Mouse (Mus musculus) telencephalon, adult 2 months (tissue): Measurements from ENCODE around the gene Nat9.

Experiments used
- DNase-seq: peaks from one replicate; pipeline ENCODE4 v3.0.0-alpha.2; 2011; ENCODE audit warnings: low read depth, low spot score

Nat9 gene

DNA sequence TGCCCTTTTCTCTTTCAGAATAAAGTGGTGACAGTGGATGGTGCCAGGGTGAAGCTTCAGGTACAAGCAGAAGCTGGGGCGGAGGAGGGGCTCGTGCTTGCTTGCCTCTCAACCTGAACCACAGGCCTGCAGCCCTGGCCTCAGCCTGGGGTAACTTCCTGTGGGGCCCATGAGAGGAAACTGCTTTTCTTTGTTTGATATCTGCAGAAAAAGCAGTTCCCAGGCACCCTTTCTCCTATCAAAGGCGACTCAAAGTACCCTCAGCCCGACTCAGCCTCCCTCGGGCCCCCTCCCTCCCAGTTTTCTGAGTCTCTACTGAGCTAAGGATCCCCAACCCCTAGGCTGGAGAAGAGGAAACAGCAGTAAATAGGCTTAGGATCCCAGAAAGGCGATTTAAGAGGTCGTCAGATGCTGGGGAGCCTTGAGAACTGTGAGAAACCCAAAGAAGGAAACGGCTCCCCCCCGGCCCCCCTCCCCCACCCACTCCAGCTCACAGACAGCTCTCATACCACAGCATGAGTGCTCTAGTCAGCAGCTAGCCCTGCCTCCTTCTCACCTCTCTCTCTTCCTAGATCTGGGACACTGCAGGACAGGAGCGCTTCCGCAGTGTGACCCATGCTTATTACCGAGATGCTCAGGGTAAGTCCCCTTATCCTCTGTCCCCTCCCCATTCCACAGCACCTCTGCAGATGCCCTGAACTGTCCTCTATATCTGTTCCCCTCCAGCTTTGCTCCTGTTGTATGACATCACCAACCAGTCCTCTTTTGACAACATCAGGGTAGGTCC is 29.5 kb downstream of the Nat9 start:
- DNase-seq = no peak

GRCm38 (mm10) chr11:115155053-115155634 is 32.5 kb downstream of the Nat9 start:
- no peak for DNase-seq

GRCm38 (mm10) chr11:115153699-115154292 is 33.9 kb downstream of the Nat9 start:
- DNase-seq = no peak

DNA sequence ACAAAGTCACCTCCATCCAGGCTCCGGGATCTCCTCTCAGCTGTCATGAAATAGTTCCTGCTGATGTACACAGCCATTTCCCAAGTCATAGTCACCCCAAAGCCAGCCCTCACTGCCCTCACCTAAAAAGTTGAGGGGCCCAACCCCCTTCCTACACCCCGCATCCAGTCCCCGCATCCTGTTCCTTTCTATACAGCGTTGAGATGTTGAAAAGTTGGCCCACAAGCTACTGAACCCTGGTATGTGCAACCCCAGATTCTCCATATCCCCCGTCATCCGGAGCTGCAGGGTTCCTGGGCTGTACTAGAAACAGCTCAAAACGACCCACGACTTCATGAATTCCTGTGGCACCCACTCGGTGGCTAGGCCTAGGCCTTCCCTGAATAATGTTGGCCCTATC is 34.6 kb downstream of the Nat9 start:
- no peak for DNase-seq

DNA sequence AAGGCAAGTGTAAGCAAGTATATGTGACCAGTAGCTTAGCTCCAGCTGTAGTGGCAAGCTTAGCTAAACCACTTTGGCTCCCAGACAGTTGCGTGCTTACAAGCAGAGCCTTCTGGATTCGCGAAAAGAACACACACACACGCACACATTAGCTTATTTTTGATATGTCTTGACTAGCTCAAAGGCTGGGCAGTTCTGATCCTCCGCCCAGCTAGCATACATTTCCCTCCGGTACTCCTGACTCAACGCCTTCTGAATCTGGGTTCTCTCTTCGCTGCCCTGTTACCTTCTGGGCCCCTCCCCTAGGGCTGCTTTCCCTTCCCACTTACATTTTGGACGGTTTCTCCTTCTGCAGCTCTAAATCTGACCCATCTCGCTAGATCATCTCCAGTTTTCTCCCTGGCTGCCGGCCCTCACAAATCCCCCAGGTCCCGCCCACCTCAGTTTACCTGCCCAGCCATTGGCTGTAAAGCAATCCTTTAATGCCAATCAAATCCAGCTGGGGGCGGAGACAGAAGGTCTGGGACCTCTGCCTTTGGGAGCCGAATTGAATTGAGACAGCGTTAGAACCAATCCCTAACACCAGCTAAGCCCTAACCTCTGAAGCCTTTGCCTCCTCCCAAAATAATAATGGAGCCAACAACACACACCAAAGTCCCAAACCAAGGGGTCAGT is 35.8 kb downstream of the Nat9 start:
- no peak for DNase-seq

DNA sequence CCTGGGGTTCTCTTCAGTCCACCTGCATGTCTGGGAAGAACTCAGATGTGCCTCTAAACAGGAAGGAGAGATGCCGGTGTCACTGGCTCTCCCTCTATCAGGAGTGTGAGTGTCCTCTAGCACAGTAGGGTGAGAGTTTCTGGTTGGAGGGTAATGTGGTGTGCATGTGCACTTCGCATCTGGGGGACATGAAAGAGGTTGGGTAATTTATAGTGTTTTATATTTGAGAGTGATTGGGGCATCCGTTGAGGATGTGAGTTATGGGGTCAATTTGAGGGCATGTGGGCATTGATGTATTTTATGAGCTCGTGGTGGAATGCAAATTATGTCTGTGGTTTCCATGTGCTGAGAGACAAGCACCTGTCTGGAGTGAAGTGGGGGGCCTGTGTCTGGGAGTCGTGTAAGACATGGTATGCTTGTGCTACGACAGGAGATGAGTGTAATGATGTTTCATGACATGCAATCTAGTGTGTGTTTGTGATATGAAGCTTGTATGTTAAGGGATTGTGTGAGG is 36.9 kb downstream of the Nat9 start:
- no peak for DNase-seq

GRCm38 (mm10) chr11:115147813-115148212 is 39.8 kb downstream of the Nat9 start:
- DNase-seq = no peak

DNA sequence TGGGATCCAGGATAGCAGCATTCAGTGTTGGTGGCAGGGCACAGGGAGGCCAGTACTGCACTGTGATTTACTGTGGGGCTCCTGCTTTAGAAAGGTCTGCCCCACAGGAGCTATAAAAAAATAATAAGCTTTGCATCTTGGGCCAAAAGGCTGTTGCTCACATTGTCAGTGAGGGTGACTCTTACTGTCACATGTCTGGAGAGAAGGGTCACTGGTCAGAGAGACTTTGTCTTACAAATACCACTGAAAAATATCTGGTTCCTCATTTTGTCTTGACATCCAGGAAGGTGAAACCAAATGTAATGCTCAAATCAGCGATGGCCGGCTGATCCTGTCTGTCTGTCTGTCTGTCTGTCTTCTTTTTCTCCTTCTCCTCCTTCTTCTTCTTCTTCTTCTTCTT is 45.7 kb downstream of the Nat9 start:
- no peak for DNase-seq

DNA sequence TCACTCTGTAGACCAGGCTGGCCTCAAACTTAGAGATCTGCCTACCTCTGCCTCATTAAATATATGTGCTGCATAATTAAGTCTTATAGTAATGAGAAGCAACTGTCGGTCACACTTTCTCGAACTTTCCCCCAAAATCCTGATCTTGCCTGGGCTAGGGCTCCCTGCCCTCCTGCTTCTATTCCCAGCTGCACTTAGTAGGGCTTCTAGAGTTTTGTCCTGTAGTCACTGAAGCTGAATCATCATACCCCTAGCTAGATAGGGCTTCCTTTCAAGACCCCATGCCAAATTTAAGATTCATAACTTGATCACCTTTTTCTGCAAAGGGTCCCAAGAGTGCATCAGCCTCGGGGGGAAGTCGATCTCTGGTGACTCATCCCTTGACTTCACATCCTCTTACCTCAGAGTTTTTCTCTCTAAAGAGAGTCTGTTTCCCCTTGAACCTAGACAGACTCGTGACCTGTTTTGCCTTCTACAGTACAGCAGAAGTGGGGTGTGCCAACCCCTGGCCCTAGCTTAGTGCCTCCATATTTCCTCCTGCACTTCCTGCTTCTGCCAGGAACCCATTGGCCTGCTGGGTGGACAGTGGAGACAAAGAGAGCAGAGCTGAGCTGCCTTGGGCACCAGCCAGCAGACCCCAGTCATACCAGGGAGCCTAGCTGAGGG is 48.9 kb downstream of the Nat9 start:
- DNase-seq = no peak

DNA sequence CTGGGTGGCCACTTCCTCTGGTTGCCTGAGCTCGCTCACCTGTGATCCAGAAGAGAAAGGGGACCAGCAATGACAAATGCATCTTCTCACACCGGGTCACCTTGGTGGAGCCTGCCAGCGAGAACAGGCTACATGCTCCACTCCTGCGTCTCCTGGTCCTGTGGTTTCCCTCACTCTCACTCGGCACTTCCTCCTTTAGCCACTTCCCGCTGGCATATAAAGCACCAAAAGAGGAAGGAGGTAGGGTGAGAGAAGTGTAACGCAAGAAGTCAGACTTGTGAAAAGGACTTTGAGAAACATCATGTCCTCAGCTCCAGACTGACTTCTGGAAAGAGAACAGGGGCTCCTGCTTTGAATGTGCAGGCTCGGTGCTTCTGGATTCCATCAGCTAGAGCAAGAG is 53.9 kb downstream of the Nat9 start, which contains the start of gene Cd300lf:
Gene Cd300lf, minus strand, starts transcription at position 193 of the 400 bp plus-strand sequence.
- DNase-seq = peak; percentile 27
